Mouse (Mus musculus): Measurements from ENCODE around the gene Gm813. TPM values are rescaled to one million over a fixed set of nuclear protein-coding genes. Genes with fewer than 3 reads are reported as not detected.

Gene Gm813
- total RNA-seq, 2 experiments from 2014 or later, result not detected

- ATAC-seq (replicated peaks; ENCODE audit: low FRiP score, poor library complexity, severe bottlenecking), result no peak
Observed at GRCm38 (mm10) chr16:58617346-58617745, 568 bp upstream of the Gm813 start.

GRCm38 (mm10) chr16:58612969-58613368 is 3.8 kb downstream of the Gm813 start:
- ATAC-seq (replicated peaks; ENCODE audit: low FRiP score, poor library complexity, severe bottlenecking), result no peak

DNA sequence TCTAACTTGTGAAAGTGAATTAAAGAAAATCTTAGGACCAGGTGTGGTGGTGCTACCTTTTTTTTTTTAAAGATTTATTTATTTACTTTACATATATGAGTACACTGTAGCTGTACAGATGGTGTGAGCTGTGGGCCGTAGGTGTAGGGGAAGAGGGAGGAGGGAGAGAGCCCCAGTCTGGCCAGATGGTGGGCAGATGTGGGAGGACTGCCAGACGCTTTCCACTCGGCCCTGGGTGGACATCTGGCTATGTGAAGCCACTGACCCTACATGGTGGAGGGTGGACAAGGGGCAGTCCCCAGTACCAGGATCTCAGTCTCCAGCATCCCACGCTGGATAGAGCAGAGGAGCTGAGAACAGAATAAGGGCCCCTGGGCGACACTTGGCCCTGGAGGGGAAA is 9.7 kb downstream of the Gm813 start:
- no peak for ATAC-seq (replicated peaks; ENCODE audit: low FRiP score, poor library complexity, severe bottlenecking)

DNA sequence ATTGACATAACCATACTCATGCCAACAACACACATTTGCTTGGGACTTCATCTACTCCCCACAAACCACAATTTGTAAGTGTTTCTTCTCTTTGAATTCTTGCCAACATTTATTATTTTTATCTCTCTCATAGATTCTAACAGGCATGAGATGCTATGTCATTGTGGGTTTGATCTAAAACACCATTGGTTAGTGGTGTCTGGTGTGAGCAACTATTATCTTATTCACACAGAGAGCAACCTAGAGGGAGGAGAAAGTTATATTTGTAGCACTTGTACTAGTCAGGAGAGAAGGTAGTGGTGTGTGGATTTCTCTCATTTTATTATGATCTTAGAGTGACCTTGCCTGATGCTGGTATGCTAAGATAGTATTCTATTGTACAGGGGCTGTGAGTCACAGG is 12.1 kb downstream of the Gm813 start:
- peak; percentile 74 for ATAC-seq (replicated peaks; ENCODE audit: low FRiP score, poor library complexity, severe bottlenecking)

DNA sequence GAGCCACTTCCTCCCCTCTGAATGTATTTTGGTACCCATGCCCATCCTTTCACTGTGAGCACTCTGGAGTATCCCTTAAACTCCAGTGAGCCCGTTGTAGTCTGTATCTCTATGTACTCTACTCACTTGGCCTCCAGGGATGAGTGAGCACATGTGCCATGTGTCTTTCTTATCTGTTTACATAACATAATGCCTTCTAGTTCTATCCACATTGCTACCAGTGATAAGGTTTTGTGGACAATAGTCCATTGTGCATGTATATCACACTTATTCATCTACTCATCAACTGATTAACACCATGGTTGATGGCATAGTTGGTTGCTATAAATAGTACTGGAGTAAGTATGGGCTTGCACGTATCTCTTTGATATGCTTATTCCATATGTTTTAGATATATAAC is 12.9 kb downstream of the Gm813 start:
- no peak for ATAC-seq (replicated peaks; ENCODE audit: low FRiP score, poor library complexity, severe bottlenecking)

- no peak for ATAC-seq (replicated peaks; ENCODE audit: low FRiP score, poor library complexity, severe bottlenecking)
Observed at GRCm38 (mm10) chr16:58600846-58601245, 15.9 kb downstream of the Gm813 start.

- no peak for ATAC-seq (replicated peaks; ENCODE audit: low FRiP score, poor library complexity, severe bottlenecking)
Observed at GRCm38 (mm10) chr16:58591299-58591698, 25.5 kb downstream of the Gm813 start.

- no peak for ATAC-seq (replicated peaks; ENCODE audit: low FRiP score, poor library complexity, severe bottlenecking)
Observed at GRCm38 (mm10) chr16:58589444-58589843, 27.3 kb downstream of the Gm813 start.

DNA sequence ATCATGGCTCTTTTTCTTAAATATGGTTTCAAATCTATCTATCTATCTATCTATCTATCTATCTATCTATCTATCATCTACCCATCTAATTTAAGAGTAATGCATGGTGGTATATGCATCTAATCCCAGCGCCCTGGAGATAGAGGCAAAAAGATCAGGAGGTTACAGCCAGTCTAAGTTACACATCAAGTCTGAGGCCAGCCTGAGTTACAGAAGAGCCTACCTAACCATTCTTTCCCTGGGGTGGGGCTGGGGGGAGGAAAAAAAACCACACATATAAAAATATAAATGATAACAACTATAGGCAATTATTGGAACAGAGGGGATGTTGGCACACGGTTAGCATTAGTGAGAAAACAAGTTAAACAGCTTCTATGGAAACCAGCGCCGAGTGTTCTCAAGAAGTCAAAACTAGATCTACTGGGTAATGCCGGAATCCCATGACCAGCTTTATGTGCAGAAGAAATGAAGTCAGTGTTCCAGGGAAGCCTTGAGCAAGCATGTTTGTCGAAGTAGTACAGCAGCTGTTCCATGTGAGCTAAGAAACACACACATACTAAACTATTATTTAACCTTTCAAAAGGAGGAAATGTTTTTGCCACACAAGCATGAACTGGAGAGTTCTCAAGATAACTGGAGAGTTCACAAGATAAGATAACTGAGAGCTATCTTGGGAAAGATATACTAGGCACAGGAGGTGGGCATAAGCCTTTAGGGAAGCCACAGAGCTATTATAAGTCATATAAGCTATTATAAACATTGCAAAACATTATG is 42.6 kb downstream of the Gm813 start:
- ATAC-seq (replicated peaks; ENCODE audit: low FRiP score, poor library complexity, severe bottlenecking), result no peak

- ATAC-seq (replicated peaks; ENCODE audit: low FRiP score, poor library complexity, severe bottlenecking), result no peak
Observed at GRCm38 (mm10) chr16:58570694-58571264, 46.0 kb downstream of the Gm813 start.

Other genes with a start within 250 kb of the Gm813 start
- gene Dcbld2, start 208.5 kb downstream of the Gm813 start, total RNA-seq (2015; ENCODE audit: low replicate concordance), result 2.1 and 6.3 TPM in 2 replicates
- 0.17 and 2.9 TPM in 2 replicates for gene Dcbld2, start 208.5 kb downstream of the Gm813 start, total RNA-seq (2017; ENCODE audit: low replicate concordance)
- gene St3gal6, start 92.7 kb downstream of the Gm813 start, total RNA-seq (2015; ENCODE audit: low replicate concordance), result 95.3 and 151 TPM in 2 replicates
- 155 and 194 TPM in 2 replicates for gene St3gal6, start 92.7 kb downstream of the Gm813 start, total RNA-seq (2017; ENCODE audit: low replicate concordance)
- not detected in 2 replicates for gene E330017A01Rik, start 21.8 kb upstream of the Gm813 start, total RNA-seq (2015; ENCODE audit: low replicate concordance)
- not detected in 2 replicates for gene E330017A01Rik, start 21.8 kb upstream of the Gm813 start, total RNA-seq (2017; ENCODE audit: low replicate concordance)
- gene Cpox, start 53.3 kb upstream of the Gm813 start, total RNA-seq (2015; ENCODE audit: low replicate concordance), result 410 and 442 TPM in 2 replicates
- 412 and 476 TPM in 2 replicates for gene Cpox, start 53.3 kb upstream of the Gm813 start, total RNA-seq (2017; ENCODE audit: low replicate concordance)
- not detected in 2 replicates for gene Gpr15, start 102.1 kb upstream of the Gm813 start, total RNA-seq (2015; ENCODE audit: low replicate concordance)
- gene Gpr15, start 102.1 kb upstream of the Gm813 start, total RNA-seq (2017; ENCODE audit: low replicate concordance), result not detected in 2 replicates
- 8.6 and 11.9 TPM in 2 replicates for gene Cldnd1, start 110.9 kb upstream of the Gm813 start, total RNA-seq (2015; ENCODE audit: low replicate concordance)
- gene Cldnd1, start 110.9 kb upstream of the Gm813 start, total RNA-seq (2017; ENCODE audit: low replicate concordance), result 6.2 and 10.3 TPM in 2 replicates
- gene Olfr172, start 146.2 kb upstream of the Gm813 start, total RNA-seq (2015; ENCODE audit: low replicate concordance), result not detected in 2 replicates
- gene Olfr172, start 146.2 kb upstream of the Gm813 start, total RNA-seq (2017; ENCODE audit: low replicate concordance), result not detected in 2 replicates
- not detected in 2 replicates for gene Olfr173, start 183.3 kb upstream of the Gm813 start, total RNA-seq (2015; ENCODE audit: low replicate concordance)
- not detected in 2 replicates for gene Olfr173, start 183.3 kb upstream of the Gm813 start, total RNA-seq (2017; ENCODE audit: low replicate concordance)
- not detected in 2 replicates for gene Olfr175-ps1, start 209.8 kb upstream of the Gm813 start, total RNA-seq (2015; ENCODE audit: low replicate concordance)
- gene Olfr175-ps1, start 209.8 kb upstream of the Gm813 start, total RNA-seq (2017; ENCODE audit: low replicate concordance), result not detected in 2 replicates